Mouse (Mus musculus) liver, adult 2 months (tissue): ENCODE results near the gene S100a13. TPM values are rescaled to one million over a fixed set of nuclear protein-coding genes. Genes with fewer than 3 reads are reported as not detected.

Experiments used
- DNase-seq: peaks from one replicate; pipeline ENCODE4 v3.0.0-alpha.2; 2011; ENCODE audit warnings: low read depth, low spot score; ENCODE audit errors: extremely low read depth
- H3K27ac ChIP-seq: fragments of 200-500 bp; replicated peaks from 2 replicates; pipeline ENCODE4 v1.5.1; 2012; ENCODE audit warnings: low read depth, mild to moderate bottlenecking, control low read depth, inconsistent platforms, low read length; ENCODE audit not compliant: insufficient read depth
- H3K27me3 ChIP-seq: fragments of 200-500 bp; 2 replicates; pipeline ENCODE4 v1.6.1; 2012; ENCODE audit warnings: mild to moderate bottlenecking, moderate library complexity, low read length, inconsistent platforms; ENCODE audit not compliant: control insufficient read depth, insufficient read depth
- H3K36me3 ChIP-seq: fragments of 200-500 bp; 2 replicates; pipeline ENCODE4 v1.6.1; 2012; ENCODE audit warnings: low read length, inconsistent platforms; ENCODE audit not compliant: control insufficient read depth, insufficient read depth
- H3K4me1 ChIP-seq: fragments of 200-500 bp; 2 replicates; pipeline ENCODE4 v1.6.1; 2011; ENCODE audit warnings: low read length; ENCODE audit not compliant: control insufficient read depth, insufficient read depth
- H3K4me3 ChIP-seq: fragments of 200-500 bp; 2 replicates; pipeline ENCODE4 v1.5.1; 2011; ENCODE audit warnings: low read depth, mild to moderate bottlenecking, control low read depth, low read length, moderate library complexity; ENCODE audit not compliant: insufficient read depth
- H3K79me2 ChIP-seq: fragments of 200-500 bp; 2 replicates; pipeline ENCODE4 v1.6.1; 2012; ENCODE audit warnings: inconsistent platforms, mild to moderate bottlenecking, low read length, moderate library complexity; ENCODE audit not compliant: control insufficient read depth, insufficient read depth
- H3K9ac ChIP-seq: fragments of 200-500 bp; 2 replicates; pipeline ENCODE4 v1.6.1; 2012; ENCODE audit warnings: low read depth, mild to moderate bottlenecking, control low read depth, inconsistent platforms, low read length
- CTCF ChIP-seq: fragments of 200-500 bp; IDR thresholded peaks from 2 replicates; pipeline ENCODE4 v1.5.1; 2011; ENCODE audit warnings: low read depth, low read length, control low read depth
- POLR2A ChIP-seq: fragments of 200-500 bp; IDR thresholded peaks from 2 replicates; pipeline ENCODE4 v1.6.1; 2011; ENCODE audit warnings: low read length, control low read depth; ENCODE audit not compliant: insufficient read depth; ENCODE audit errors: extremely low read depth
- WGBS: fragments of 180-500 bp; shearing (Covaris S2); methylation state at CpG from one replicate; pipeline ENCODE4 v1.1.7; 2018; 5-methylcytosine and 5-hydroxymethylcytosine counted together
- polyA plus RNA-seq: library from polyadenylated mRNA; depleted of rRNA; stranded (reverse); fragments of >200 nt; gene quantifications from 2 replicates; pipeline ENCODE4 v1.2.3, GENCODE M21; 2012
- total RNA-seq: library from RNA; depleted of rRNA; stranded (reverse); fragments of >200 nt; gene quantifications from 2 replicates; pipeline ENCODE4 v1.2.3, GENCODE M21; 2014

The S100a13 gene
- total and polyA plus RNA-seq, 2 experiments: 40.2 to 81.7 TPM

GRCm38 (mm10) chr3:90488576-90488975 is 25.7 kb upstream of the S100a13 start:
- H3K4me3 ChIP-seq: no peak overlapping the region
- H3K4me1 ChIP-seq: peaks cover 9% of the 10 kb centered on the region
- no peaks in the 10 kb centered on the region for H3K27me3 ChIP-seq
- DNase-seq: no peak
- no peak overlapping the region for H3K9ac ChIP-seq
- H3K27ac ChIP-seq: no peak overlapping the region
- H3K79me2 ChIP-seq: peaks cover 5% of the 10 kb centered on the region; the same call in 1 of the 2 replicates
- no peak for TF ChIP-seq CTCF
- TF ChIP-seq POLR2A: no peak
- peaks cover 36% of the 10 kb centered on the region for H3K36me3 ChIP-seq
- WGBS: 89% methylated on average over 6 of the region's 6 CpGs

- peak; percentile 89 for TF ChIP-seq CTCF
- TF ChIP-seq POLR2A: peak; percentile 63; the same call in 1 of the 2 replicates
- under 1% methylated on average over 37 of the region's 37 CpGs for WGBS
- Histone ChIP-seq H3K36me3 (peaks cover 25% of the 10 kb centered on the region), H3K27ac (peak within 1 kb of the TSS; percentile 70), H3K4me1 (peaks cover 17% of the 10 kb centered on the region), H3K4me3 (peak within 1 kb of the TSS; percentile 67), H3K9ac (peak within 1 kb of the TSS; percentile 75), H3K27me3 (no peaks in the 10 kb centered on the region), H3K79me2 (peaks cover 5% of the 10 kb centered on the region; the same call in 1 of the 2 replicates)
- peak; percentile 88 for DNase-seq
Observed at GRCm38 (mm10) chr3:90490696-90491256, 23.5 kb upstream of the S100a13 start, which contains the start of gene Snapin. Gene Snapin (minus strand): TSS chr3:90491033.

- H3K27ac ChIP-seq: no peak overlapping the region
- TF ChIP-seq POLR2A: no peak
- TF ChIP-seq CTCF: no peak
- no peak overlapping the region for H3K9ac ChIP-seq
- H3K79me2 ChIP-seq: peaks cover 5% of the 10 kb centered on the region; the same call in 1 of the 2 replicates
- DNase-seq: peak; percentile 47
- H3K36me3 ChIP-seq: peaks cover 22% of the 10 kb centered on the region
- H3K27me3 ChIP-seq: no peaks in the 10 kb centered on the region
- H3K4me3 ChIP-seq: no peak overlapping the region
- 30% methylated on average over 2 of the region's 2 CpGs for WGBS
- H3K4me1 ChIP-seq: peaks cover 17% of the 10 kb centered on the region
Observed at GRCm38 (mm10) chr3:90491350-90491749, 22.9 kb upstream of the S100a13 start.

- peak overlapping the region; percentile 56 for H3K27ac ChIP-seq
- peak; percentile 97 for DNase-seq
- peaks cover 16% of the 10 kb centered on the region for H3K4me1 ChIP-seq
- H3K4me3 ChIP-seq: no peak overlapping the region
- peaks cover 28% of the 10 kb centered on the region for H3K36me3 ChIP-seq
- H3K79me2 ChIP-seq: peaks cover 5% of the 10 kb centered on the region; the same call in 1 of the 2 replicates
- WGBS: 24% methylated on average over 4 of the region's 4 CpGs
- no peak overlapping the region for H3K9ac ChIP-seq
- H3K27me3 ChIP-seq: no peaks in the 10 kb centered on the region
- TF ChIP-seq POLR2A: no peak
- TF ChIP-seq CTCF: no peak
Observed at GRCm38 (mm10) chr3:90493831-90494540, 20.2 kb upstream of the S100a13 start.

- TF ChIP-seq CTCF: no peak
- TF ChIP-seq POLR2A: no peak
- H3K9ac ChIP-seq: no peak overlapping the region
- WGBS: 91% methylated on average over 7 of the region's 7 CpGs
Observed at GRCm38 (mm10) chr3:90495850-90496525, 18.2 kb upstream of the S100a13 start.

More at GRCm38 (mm10) chr3:90495850-90496525, 18.2 kb upstream of the S100a13 start:
- Histone ChIP-seq H3K27ac (no peak overlapping the region), H3K79me2 (no peaks in the 10 kb centered on the region), H3K36me3 (peaks cover 38% of the 10 kb centered on the region), H3K27me3 (no peaks in the 10 kb centered on the region), H3K4me3 (no peak overlapping the region), H3K4me1 (peaks cover 12% of the 10 kb centered on the region)
- peak; percentile 51 for DNase-seq
